In genomic region chr10:120422050-120422449, GRCm38 (mm10) we compare ENCODE assay signal across 8 mouse cellular contexts. TPM values are rescaled to one million over a fixed set of nuclear protein-coding genes. Genes with fewer than 3 reads are reported as not detected.
A peak's percentile ranks its signal among the peaks of the same experiment; 100 is the strongest.
DNase-seq lines count a peak whose midpoint lies in the region; ATAC-seq and TF ChIP-seq lines count a peak whose summit lies in the region.

No protein-coding gene starts in this region.

- no peak overlapping the region for H3K9ac ChIP-seq in forebrain, postnatal 0 days
- no peak overlapping the region for H3K9ac ChIP-seq in lung, embryonic 16.5 days (ENCODE audit: low read length)

- TF ChIP-seq CTCF in forebrain, postnatal 0 days (IDR thresholded peaks at IDR 0.05; ENCODE audit: low read depth) = no peak

- peak; percentile 72 for DNase-seq in 416B (ENCODE audit: low read depth)
- DNase-seq in brain, embryonic 18.5 days (ENCODE audit: low read depth, low spot score) = peak; percentile 88
- peak; percentile 92 for DNase-seq in forebrain, postnatal 0 days
- DNase-seq in heart, postnatal 10 days = peak; percentile 92 to 95
- DNase-seq in layer of hippocampus, adult 11-12 months (ENCODE audit: low spot score) = peak; percentile 55
- peak; percentile 85 for DNase-seq in skeletal muscle tissue, adult 2 months (ENCODE audit: low read depth, low spot score)

- WGBS in forebrain, postnatal 0 days = 11% methylated on average over 10 of the region's 10 CpGs
- 9% methylated on average over 10 of the region's 10 CpGs for WGBS in lung, embryonic 16.5 days

- H3K4me3 ChIP-seq in forebrain, postnatal 0 days (ENCODE audit: low read depth, low read length) = no peak overlapping the region
- H3K4me3 ChIP-seq in lung, embryonic 16.5 days (ENCODE audit: low read length) = no peak overlapping the region

- H3K27me3 ChIP-seq in forebrain, postnatal 0 days (ENCODE audit: insufficient read depth, low read length) = peaks cover 3% of the 10 kb centered on the region; the same call in 1 of the 2 replicates
- H3K27me3 ChIP-seq in lung, embryonic 16.5 days (ENCODE audit: control insufficient read depth, insufficient read depth, low read depth, low read length) = no peaks in the 10 kb centered on the region

- H3K27ac ChIP-seq in forebrain, postnatal 0 days (ENCODE audit: low read depth, low read length) = no peak overlapping the region
- peak overlapping the region; percentile 72 for H3K27ac ChIP-seq in lung, embryonic 16.5 days (ENCODE audit: low read length)

- peak; percentile 95 for ATAC-seq in forebrain, postnatal 0 days
- ATAC-seq in lung, embryonic 16.5 days (ENCODE audit: low read depth) = peak; percentile 95
- ATAC-seq in inflammation-experienced regulatory T-cells, adult 6 months = no peak

- intact Hi-C loops in heart, postnatal 10 days (cut with DNase I) = no loop called here

- 0 out of 2 replicates have a peak, but pooled peaks cover 3% of the 10 kb centered on the region for H3K4me1 ChIP-seq in forebrain, postnatal 0 days (ENCODE audit: insufficient read depth)
- peaks cover 24% of the 10 kb centered on the region for H3K4me1 ChIP-seq in lung, embryonic 16.5 days (replicated peaks; ENCODE audit: control insufficient read depth, insufficient read depth, low read length)

- no peaks in the 10 kb centered on the region for H3K36me3 ChIP-seq in forebrain, postnatal 0 days (ENCODE audit: insufficient read depth)
- H3K36me3 ChIP-seq in lung, embryonic 16.5 days (ENCODE audit: control insufficient read depth, insufficient read depth, low read length) = no peaks in the 10 kb centered on the region

- peak overlapping the region; percentile 19 for H3K4me2 ChIP-seq in forebrain, postnatal 0 days (ENCODE audit: low read depth)
- H3K4me2 ChIP-seq in lung, embryonic 16.5 days (ENCODE audit: low read depth, low read length) = peak overlapping the region; percentile 31

- no peaks in the 10 kb centered on the region for H3K9me3 ChIP-seq in forebrain, postnatal 0 days (ENCODE audit: low read length)
- H3K9me3 ChIP-seq in lung, embryonic 16.5 days (ENCODE audit: control insufficient read depth, low read length) = no peaks in the 10 kb centered on the region

RNA-seq across cellular contexts. Expression of gene Hmga2, which starts 54.2 kb away (rescaled TPM):
- 0.15 and 0.52 TPM in 2 replicates for total RNA-seq in forebrain, postnatal 0 days (2014; rRNA removed)
- polyA plus RNA-seq in forebrain, postnatal 0 days (2015; fragmentation: Nextera tagmentation; extraction: Ambion mirVana) = 0.13 and 0.24 TPM in 2 replicates
- under 1 TPM; 0.26 to 0.30 TPM for total RNA-seq in heart, postnatal 10 days (2021)
- polyA plus RNA-seq in lung, embryonic 16.5 days (2015; fragmentation: Nextera tagmentation; extraction: Ambion mirVana) = 5.5 and 6.1 TPM in 2 replicates
- polyA plus RNA-seq in inflammation-experienced regulatory T-cells, adult 6 months (2017; shearing (Covaris generic)) = under 1 TPM in 2 of 3 experiments, not detected in 1; 0.16 to 0.59 TPM
